Mouse (Mus musculus) naive thymus-derived CD4-positive, alpha-beta T cell, adult 2 months (primary cell): ENCODE data around the gene Ftcd.

Source experiments
- DNase-seq: peaks from one replicate; pipeline ENCODE4 v3.0.0-alpha.2; 2011; ENCODE audit warnings: low read depth

Gene Ftcd

GRCm38 (mm10) chr10:76612473-76612872 is 37.0 kb downstream of the Ftcd start:
- DNase-seq = no peak

GRCm38 (mm10) chr10:76622411-76622810 is 47.0 kb downstream of the Ftcd start:
- no peak for DNase-seq

- DNase-seq = peak; percentile 14
Observed at GRCm38 (mm10) chr10:76622928-76623680, 47.7 kb downstream of the Ftcd start, which contains the start of gene Col6a2. Gene Col6a2, minus strand, starts transcription at chr10:76623630.

GRCm38 (mm10) chr10:76623734-76624133 is 48.3 kb downstream of the Ftcd start:
- DNase-seq = no peak

- DNase-seq = no peak
Observed at GRCm38 (mm10) chr10:76624903-76625302, 49.5 kb downstream of the Ftcd start.

- no peak for DNase-seq
Observed at GRCm38 (mm10) chr10:76627714-76628113, 52.3 kb downstream of the Ftcd start.

GRCm38 (mm10) chr10:76630657-76631056 is 55.2 kb downstream of the Ftcd start:
- no peak for DNase-seq

GRCm38 (mm10) chr10:76632630-76633029 is 57.2 kb downstream of the Ftcd start:
- DNase-seq = no peak

GRCm38 (mm10) chr10:76634094-76634571 is 58.7 kb downstream of the Ftcd start:
- no peak for DNase-seq

- DNase-seq = no peak
Observed at GRCm38 (mm10) chr10:76634584-76634983, 59.1 kb downstream of the Ftcd start.

GRCm38 (mm10) chr10:76636026-76636425 is 60.6 kb downstream of the Ftcd start:
- DNase-seq = no peak

- DNase-seq = no peak
Observed at GRCm38 (mm10) chr10:76636601-76637000, 61.2 kb downstream of the Ftcd start.
